Mouse (Mus musculus): Measurements from ENCODE around the gene Atox1. TPM values are rescaled to one million over a fixed set of nuclear protein-coding genes. Genes with fewer than 3 reads are reported as not detected.

The Atox1 gene
- polyA plus RNA-seq, 1 experiment from 2014 or later: 231 TPM

GRCm38 (mm10) chr11:55468611-55469047 is 7.6 kb upstream of the Atox1 start:
- Histone ChIP-seq H3K4me3 (peak overlapping the region; percentile 99), H3K4me1 (peaks cover 26% of the 10 kb centered on the region), H3K27ac (replicated peaks) (peak overlapping the region; percentile 93), H3K36me3 (peaks cover 30% of the 10 kb centered on the region), H3K27me3 (ENCODE audit: low read depth, poor library complexity, severe bottlenecking) (no peaks in the 10 kb centered on the region), H3K9me3 (replicated peaks) (no peaks in the 10 kb centered on the region)
- DNase-seq (ENCODE audit: low spot score): no peak
- whole genome bisulfite sequencing: 4% methylated on average over 17 of the region's 17 CpGs

GRCm38 (mm10) chr11:55468012-55468411 is 7.0 kb upstream of the Atox1 start:
- 63% methylated on average over 10 of the region's 10 CpGs for WGBS
- no peaks in the 10 kb centered on the region for H3K27me3 ChIP-seq (ENCODE audit: low read depth, poor library complexity, severe bottlenecking)
- peak overlapping the region; percentile 99 for H3K4me3 ChIP-seq
- peaks cover 24% of the 10 kb centered on the region for H3K4me1 ChIP-seq
- H3K27ac ChIP-seq (replicated peaks): peak overlapping the region; percentile 93
- H3K36me3 ChIP-seq: peaks cover 24% of the 10 kb centered on the region
- H3K9me3 ChIP-seq (replicated peaks): no peaks in the 10 kb centered on the region
- DNase-seq (ENCODE audit: low spot score): peak; percentile 27

GRCm38 (mm10) chr11:55465177-55465576 is 4.1 kb upstream of the Atox1 start:
- H3K27me3 ChIP-seq (ENCODE audit: low read depth, poor library complexity, severe bottlenecking): no peaks in the 10 kb centered on the region
- no peak for DNase-seq (ENCODE audit: low spot score)
- H3K27ac ChIP-seq (replicated peaks): no peak overlapping the region
- peaks cover 24% of the 10 kb centered on the region for H3K4me1 ChIP-seq
- H3K36me3 ChIP-seq: no peaks in the 10 kb centered on the region
- no peak overlapping the region for H3K4me3 ChIP-seq
- WGBS: 94% methylated on average over 3 of the region's 3 CpGs
- no peaks in the 10 kb centered on the region for H3K9me3 ChIP-seq (replicated peaks)

- no peak overlapping the region for H3K4me3 ChIP-seq
- H3K9me3 ChIP-seq (replicated peaks): no peaks in the 10 kb centered on the region
- H3K4me1 ChIP-seq: peaks cover 28% of the 10 kb centered on the region
- no peaks in the 10 kb centered on the region for H3K27me3 ChIP-seq (ENCODE audit: low read depth, poor library complexity, severe bottlenecking)
- WGBS: 88% methylated on average over 10 of the region's 10 CpGs
- H3K36me3 ChIP-seq: no peaks in the 10 kb centered on the region
- DNase-seq (ENCODE audit: low spot score): no peak
- H3K27ac ChIP-seq (replicated peaks): no peak overlapping the region
Measured at GRCm38 (mm10) chr11:55464707-55465106, 3.7 kb upstream of the Atox1 start.

GRCm38 (mm10) chr11:55462149-55462548 is 1.1 kb upstream of the Atox1 start:
- Histone ChIP-seq H3K9me3 (replicated peaks) (no peaks in the 10 kb centered on the region), H3K27ac (replicated peaks) (no peak overlapping the region), H3K36me3 (peaks cover 5% of the 10 kb centered on the region), H3K27me3 (ENCODE audit: low read depth, poor library complexity, severe bottlenecking) (no peaks in the 10 kb centered on the region), H3K4me3 (no peak overlapping the region), H3K4me1 (peaks cover 29% of the 10 kb centered on the region)
- no peak for DNase-seq (ENCODE audit: low spot score)
- WGBS: 98% methylated on average over 9 of the region's 9 CpGs

- H3K9me3 ChIP-seq (replicated peaks): no peaks in the 10 kb centered on the region
- peak overlapping the region; percentile 87 for H3K4me3 ChIP-seq
- WGBS: 1% methylated on average over 17 of the region's 17 CpGs
- H3K36me3 ChIP-seq: peaks cover 5% of the 10 kb centered on the region
- H3K4me1 ChIP-seq: peaks cover 29% of the 10 kb centered on the region
- DNase-seq (ENCODE audit: low spot score): no peak
- H3K27me3 ChIP-seq (ENCODE audit: low read depth, poor library complexity, severe bottlenecking): no peaks in the 10 kb centered on the region
- peak overlapping the region; percentile 81 for H3K27ac ChIP-seq (replicated peaks)
Measured at GRCm38 (mm10) chr11:55460559-55461018, 450 bp downstream of the Atox1 start.

GRCm38 (mm10) chr11:55459850-55460558 is 1.0 kb downstream of the Atox1 start:
- no peaks in the 10 kb centered on the region for H3K27me3 ChIP-seq (ENCODE audit: low read depth, poor library complexity, severe bottlenecking)
- DNase-seq (ENCODE audit: low spot score): no peak
- H3K4me3 ChIP-seq: peak overlapping the region; percentile 87
- H3K36me3 ChIP-seq: peaks cover 5% of the 10 kb centered on the region
- no peaks in the 10 kb centered on the region for H3K9me3 ChIP-seq (replicated peaks)
- peaks cover 29% of the 10 kb centered on the region for H3K4me1 ChIP-seq
- WGBS: 31% methylated on average over 3 of the region's 3 CpGs
- no peak overlapping the region for H3K27ac ChIP-seq (replicated peaks)

GRCm38 (mm10) chr11:55458501-55458900 is 2.5 kb downstream of the Atox1 start:
- H3K27me3 ChIP-seq (ENCODE audit: low read depth, poor library complexity, severe bottlenecking): no peaks in the 10 kb centered on the region
- peaks cover 13% of the 10 kb centered on the region for H3K36me3 ChIP-seq
- H3K4me1 ChIP-seq: peaks cover 29% of the 10 kb centered on the region
- no peak overlapping the region for H3K27ac ChIP-seq (replicated peaks)
- no peaks in the 10 kb centered on the region for H3K9me3 ChIP-seq (replicated peaks)
- no peak for DNase-seq (ENCODE audit: low spot score)
- no peak overlapping the region for H3K4me3 ChIP-seq
- 55% methylated on average over 4 of the region's 4 CpGs for WGBS

- DNase-seq (ENCODE audit: low spot score): no peak
- no peak overlapping the region for H3K27ac ChIP-seq (replicated peaks)
- peaks cover 34% of the 10 kb centered on the region for H3K36me3 ChIP-seq
- WGBS: 82% methylated on average over 2 of the region's 2 CpGs
- H3K4me1 ChIP-seq: peaks cover 16% of the 10 kb centered on the region
- H3K9me3 ChIP-seq (replicated peaks): no peaks in the 10 kb centered on the region
- H3K4me3 ChIP-seq: no peak overlapping the region
- no peaks in the 10 kb centered on the region for H3K27me3 ChIP-seq (ENCODE audit: low read depth, poor library complexity, severe bottlenecking)
Measured at GRCm38 (mm10) chr11:55455166-55455565, 5.9 kb downstream of the Atox1 start.

- DNase-seq (ENCODE audit: low spot score): no peak
- no peak overlapping the region for H3K27ac ChIP-seq (replicated peaks)
- H3K9me3 ChIP-seq (replicated peaks): no peaks in the 10 kb centered on the region
- H3K27me3 ChIP-seq (ENCODE audit: low read depth, poor library complexity, severe bottlenecking): no peaks in the 10 kb centered on the region
- peaks cover 49% of the 10 kb centered on the region for H3K36me3 ChIP-seq
- H3K4me1 ChIP-seq: peaks cover 6% of the 10 kb centered on the region
- H3K4me3 ChIP-seq: no peak overlapping the region
- 94% methylated on average over 4 of the region's 4 CpGs for WGBS
Measured at GRCm38 (mm10) chr11:55453640-55454039, 7.4 kb downstream of the Atox1 start.

- Histone ChIP-seq H3K4me1 (0 out of 2 replicates have a peak, but pooled peaks cover 2% of the 10 kb centered on the region), H3K4me3 (no peak overlapping the region), H3K36me3 (peaks cover 48% of the 10 kb centered on the region), H3K27me3 (ENCODE audit: low read depth, poor library complexity, severe bottlenecking) (no peaks in the 10 kb centered on the region), H3K27ac (replicated peaks) (no peak overlapping the region), H3K9me3 (replicated peaks) (no peaks in the 10 kb centered on the region)
- no peak for DNase-seq (ENCODE audit: low spot score)
- 86% methylated on average over 4 of the region's 4 CpGs for WGBS
Measured at GRCm38 (mm10) chr11:55450311-55450710, 10.7 kb downstream of the Atox1 start.

GRCm38 (mm10) chr11:55449531-55449930 is 11.5 kb downstream of the Atox1 start:
- DNase-seq (ENCODE audit: low spot score): no peak
- H3K36me3 ChIP-seq: peaks cover 44% of the 10 kb centered on the region
- 0 out of 2 replicates have a peak, but pooled peaks cover 2% of the 10 kb centered on the region for H3K4me1 ChIP-seq
- H3K9me3 ChIP-seq (replicated peaks): no peaks in the 10 kb centered on the region
- H3K4me3 ChIP-seq: no peak overlapping the region
- 87% methylated on average over 7 of the region's 7 CpGs for WGBS
- no peaks in the 10 kb centered on the region for H3K27me3 ChIP-seq (ENCODE audit: low read depth, poor library complexity, severe bottlenecking)
- H3K27ac ChIP-seq (replicated peaks): no peak overlapping the region

GRCm38 (mm10) chr11:55446579-55446978 is 14.5 kb downstream of the Atox1 start:
- WGBS: 36% methylated on average over 4 of the region's 4 CpGs

More at GRCm38 (mm10) chr11:55446579-55446978, 14.5 kb downstream of the Atox1 start:
- Histone ChIP-seq H3K4me1 (0 out of 2 replicates have a peak, but pooled peaks cover 2% of the 10 kb centered on the region), H3K27ac (replicated peaks) (0 out of 2 replicates have a peak overlapping the region, but pooled peaks have one; percentile 17), H3K9me3 (replicated peaks) (no peaks in the 10 kb centered on the region), H3K27me3 (ENCODE audit: low read depth, poor library complexity, severe bottlenecking) (no peaks in the 10 kb centered on the region), H3K36me3 (peaks cover 30% of the 10 kb centered on the region), H3K4me3 (no peak overlapping the region)
- DNase-seq (ENCODE audit: low spot score): peak; percentile 75

Data from midbrain, embryonic 10.5 days (tissue).